Mouse (Mus musculus): ENCODE measurements around the gene Mansc1. TPM values are rescaled to one million over a fixed set of nuclear protein-coding genes. Genes with fewer than 3 reads are reported as not detected.

The Mansc1 gene
- 4.1 TPM for polyA plus RNA-seq (2014; fragmentation: Illumina TruSeq; extraction: RNeasy Lipid Tissue Mini Kit (QIAGEN cat#74804); ENCODE audit: low read depth, low replicate concordance)

DNA sequence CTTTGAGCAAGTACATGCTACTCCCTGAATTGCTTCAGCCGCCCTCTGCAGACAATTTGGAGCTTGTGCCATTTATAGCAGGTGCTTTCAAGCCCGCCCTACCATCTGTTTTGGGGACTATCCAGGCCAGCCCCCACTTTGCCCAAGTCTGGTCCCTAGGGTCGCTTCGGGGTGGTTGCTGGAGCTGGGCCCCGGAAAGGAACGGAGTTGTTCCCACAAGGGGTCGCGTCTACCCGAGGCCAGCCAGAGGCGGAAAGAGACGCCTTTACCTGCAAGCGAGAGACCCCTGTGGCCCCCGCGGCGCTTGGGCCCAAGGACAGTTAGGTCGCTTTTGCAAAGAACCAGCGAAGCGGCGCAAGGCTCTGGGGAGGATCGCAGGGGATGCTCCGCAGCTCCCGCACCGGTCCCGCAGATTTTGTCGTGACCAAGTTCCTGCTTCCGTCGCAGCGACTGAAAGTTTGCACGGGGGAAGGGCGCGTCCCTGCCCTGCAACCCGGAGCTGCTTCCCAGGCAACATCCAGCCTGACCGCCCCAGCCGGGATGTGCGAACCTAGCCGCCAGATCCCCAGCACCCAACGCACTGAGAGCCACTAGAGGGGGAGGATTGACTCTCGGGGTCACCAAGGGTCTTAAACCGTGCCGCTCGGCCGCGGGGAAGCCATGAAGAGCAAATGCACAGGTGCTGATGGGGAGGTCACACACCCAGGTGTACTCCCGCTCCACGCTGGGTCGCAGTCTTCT, at the start of gene Mansc1:
Gene Mansc1 (minus strand): TSS at position 542 of the 741 bp plus-strand sequence.

DNA sequence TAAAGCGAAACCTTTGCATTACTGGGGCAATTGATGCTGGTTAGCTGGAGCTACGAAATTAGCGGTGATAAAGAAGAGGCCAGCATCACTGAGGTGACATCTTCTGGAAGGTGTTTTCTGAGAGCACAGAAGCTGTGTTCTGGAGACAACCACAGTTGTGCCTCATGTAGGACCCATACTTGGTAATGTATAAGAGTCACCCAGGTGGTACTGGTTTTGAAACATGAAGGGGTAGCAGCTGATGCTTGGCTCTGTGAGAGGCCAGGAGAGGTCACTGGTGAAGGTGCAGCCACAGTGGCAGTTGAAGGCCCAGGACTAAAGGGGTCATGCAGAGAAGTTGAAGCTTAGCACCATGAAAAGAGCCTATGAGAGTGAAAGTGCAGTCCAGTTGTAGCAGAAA, 6.9 kb upstream of the Mansc1 start, which contains the start of gene Borcs5:
Gene Borcs5 (plus strand): TSS at position 301 of the 400 bp plus-strand sequence.

DNA sequence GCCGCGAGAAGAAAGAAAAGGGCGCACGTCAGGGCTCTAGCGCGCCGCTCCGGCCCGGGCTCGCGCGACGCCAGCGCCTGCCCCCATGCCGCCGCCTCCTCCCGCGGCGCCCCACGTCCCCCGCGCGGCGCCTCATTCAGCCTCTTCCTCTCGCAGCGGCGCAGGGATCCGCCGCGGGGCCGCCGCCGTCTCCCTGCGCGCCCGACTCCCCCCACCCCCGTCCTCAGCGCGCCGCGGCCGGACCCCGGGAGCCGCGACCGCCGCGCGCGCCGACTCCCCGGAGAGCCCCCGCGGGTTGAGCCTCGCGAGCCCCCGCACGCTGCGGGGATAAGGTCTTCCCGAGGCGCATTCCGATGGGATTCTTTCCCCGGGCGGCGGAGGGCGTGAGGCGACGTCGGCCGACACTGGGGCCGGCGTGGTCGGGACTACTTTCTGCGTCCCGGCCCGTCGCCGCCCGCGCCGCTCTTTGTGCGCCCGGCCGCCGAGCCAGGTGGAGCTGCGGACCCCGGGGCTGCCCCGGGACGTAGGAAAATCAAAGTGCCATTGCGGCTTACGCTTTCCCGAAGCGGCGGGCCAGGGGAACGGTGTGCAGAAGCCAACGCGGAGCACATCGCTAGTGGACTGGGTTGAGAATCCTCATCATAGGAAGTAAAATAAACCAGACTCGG, 65.3 kb downstream of the Mansc1 start, which contains the start of gene Lrp6:
Gene Lrp6 (minus strand): TSS at position 148 of the 668 bp plus-strand sequence.

Other genes with a start within 250 kb of the Mansc1 start
- not detected for gene Bcl2l14, start 236.2 kb downstream of the Mansc1 start, polyA plus RNA-seq (2014; fragmentation: Illumina TruSeq; extraction: RNeasy Lipid Tissue Mini Kit (QIAGEN cat#74804); ENCODE audit: low read depth, low replicate concordance)
- gene Lrp6, start 65.5 kb downstream of the Mansc1 start, polyA plus RNA-seq (2014; fragmentation: Illumina TruSeq; extraction: RNeasy Lipid Tissue Mini Kit (QIAGEN cat#74804); ENCODE audit: low read depth, low replicate concordance): 31.0 TPM
- 12.0 TPM for gene Borcs5, start 7.0 kb upstream of the Mansc1 start, polyA plus RNA-seq (2014; fragmentation: Illumina TruSeq; extraction: RNeasy Lipid Tissue Mini Kit (QIAGEN cat#74804); ENCODE audit: low read depth, low replicate concordance)
- 14.9 TPM for gene Dusp16, start 160.1 kb upstream of the Mansc1 start, polyA plus RNA-seq (2014; fragmentation: Illumina TruSeq; extraction: RNeasy Lipid Tissue Mini Kit (QIAGEN cat#74804); ENCODE audit: low read depth, low replicate concordance)
- gene Crebl2, start 197.7 kb upstream of the Mansc1 start, polyA plus RNA-seq (2014; fragmentation: Illumina TruSeq; extraction: RNeasy Lipid Tissue Mini Kit (QIAGEN cat#74804); ENCODE audit: low read depth, low replicate concordance): 14.3 TPM